Mouse (Mus musculus) spleen, adult 2 months (tissue): ENCODE measurements around the gene Ulk4. TPM values are rescaled to one million over a fixed set of nuclear protein-coding genes. Genes with fewer than 3 reads are reported as not detected.

Experiments used
- DNase-seq, 2 experiments: peaks; one replicate each; pipeline versions ENCODE4 v3.0.0 to v3.0.0-alpha.2; 2012 to 2021; ENCODE audit warnings: low spot score in 2 of 2, low read depth in 1 of 2
- H3K27ac ChIP-seq: fragments of 200-500 bp; 2 replicates; pipeline ENCODE4 v1.5.1; 2012; ENCODE audit warnings: low read length, inconsistent platforms; ENCODE audit not compliant: insufficient read depth
- H3K27me3 ChIP-seq: fragments of 200-500 bp; 2 replicates; pipeline ENCODE4 v1.6.1; 2012; ENCODE audit warnings: mild to moderate bottlenecking, moderate library complexity, low read length, inconsistent platforms; ENCODE audit not compliant: control insufficient read depth, insufficient read depth
- H3K36me3 ChIP-seq: fragments of 200-500 bp; 2 replicates; pipeline ENCODE4 v1.6.1; 2012; ENCODE audit warnings: mild to moderate bottlenecking, low read length, inconsistent platforms; ENCODE audit not compliant: control insufficient read depth, insufficient read depth
- H3K4me1 ChIP-seq: fragments of 200-500 bp; 2 replicates; pipeline ENCODE4 v1.6.1; 2011; ENCODE audit warnings: inconsistent platforms; ENCODE audit not compliant: control insufficient read depth, insufficient read depth, insufficient read length
- H3K4me3 ChIP-seq: fragments of 200-500 bp; 2 replicates; pipeline ENCODE4 v1.5.1; 2011; ENCODE audit warnings: mild to moderate bottlenecking, inconsistent platforms; ENCODE audit not compliant: insufficient read depth, insufficient read length; ENCODE audit errors: extremely low read depth
- CTCF ChIP-seq: fragments of 200-500 bp; IDR thresholded peaks from 2 replicates; pipeline ENCODE4 v1.5.1; 2011; ENCODE audit warnings: mild to moderate bottlenecking, inconsistent platforms; ENCODE audit not compliant: insufficient read depth, insufficient read length, insufficient replicate concordance; ENCODE audit errors: extremely low read depth
- POLR2A ChIP-seq: fragments of 200-500 bp; IDR thresholded peaks from 2 replicates; pipeline ENCODE4 v1.6.1; 2011; ENCODE audit warnings: low read depth, low read length, inconsistent platforms
- WGBS: fragments of 180-500 bp; shearing (Covaris S2); methylation state at CpG from one replicate; pipeline ENCODE4 v1.1.7; 2018; 5-methylcytosine and 5-hydroxymethylcytosine counted together
- polyA plus RNA-seq: library from polyadenylated mRNA; depleted of rRNA; stranded (reverse); fragments of >200 nt; gene quantifications from 2 replicates; pipeline ENCODE4 v1.2.3, GENCODE M21; 2012

Gene Ulk4
- polyA plus RNA-seq, 1 experiment: 0.39 TPM

GRCm38 (mm10) chr9:121092568-121092967 is 184.4 kb downstream of the Ulk4 start:
- Histone ChIP-seq H3K27ac (no peak overlapping the region), H3K4me3 (no peak overlapping the region), H3K27me3 (no peaks in the 10 kb centered on the region), H3K4me1 (no peaks in the 10 kb centered on the region), H3K36me3 (no peaks in the 10 kb centered on the region)
- TF ChIP-seq POLR2A: no peak
- TF ChIP-seq CTCF: no peak
- DNase-seq: no peak
- 67% methylated on average over 5 of the region's 5 CpGs for WGBS

DNA sequence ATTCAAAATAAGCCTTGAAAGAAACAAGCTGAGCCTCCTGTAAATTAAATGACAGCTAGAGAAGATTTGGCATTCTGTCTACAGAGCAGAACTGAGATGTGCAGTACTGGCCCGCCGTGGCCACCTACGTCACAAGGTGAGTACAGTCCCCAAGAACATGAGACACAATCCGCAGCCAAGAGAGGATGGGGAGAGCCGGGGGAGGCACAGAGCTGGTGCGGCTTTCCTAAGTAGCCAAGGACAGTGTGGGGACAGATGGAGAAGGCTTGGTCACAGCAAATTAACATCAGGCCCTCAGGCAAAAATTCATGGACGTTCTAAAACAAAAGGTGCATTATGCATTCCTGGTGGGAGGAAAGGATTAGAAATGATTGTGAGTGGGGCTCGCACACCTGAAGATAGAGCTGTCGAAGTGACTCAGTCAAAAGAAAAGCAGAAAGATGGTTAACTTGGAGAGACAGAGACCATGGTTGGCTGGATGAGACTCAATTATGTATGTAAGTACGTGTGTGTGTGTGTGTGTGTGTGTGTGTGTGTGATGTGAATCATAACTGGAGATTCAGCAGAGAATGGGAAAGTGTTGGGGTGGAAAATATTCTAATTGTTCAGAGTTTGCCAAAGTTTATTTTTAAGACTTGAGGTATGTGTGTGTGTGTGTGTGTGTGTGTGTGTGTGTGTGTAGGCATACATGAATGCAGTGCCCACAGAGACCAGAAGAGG is 185.8 kb downstream of the Ulk4 start:
- no peak overlapping the region for H3K27ac ChIP-seq
- no peak for TF ChIP-seq CTCF
- no peak for TF ChIP-seq POLR2A
- no peaks in the 10 kb centered on the region for H3K36me3 ChIP-seq
- H3K27me3 ChIP-seq: no peaks in the 10 kb centered on the region
- H3K4me1 ChIP-seq: no peaks in the 10 kb centered on the region
- DNase-seq: no peak
- no peak overlapping the region for H3K4me3 ChIP-seq
- 92% methylated on average over 10 of the region's 10 CpGs for WGBS

- Histone ChIP-seq H3K27ac (no peak overlapping the region), H3K4me3 (no peak overlapping the region), H3K4me1 (no peaks in the 10 kb centered on the region), H3K36me3 (no peaks in the 10 kb centered on the region), H3K27me3 (no peaks in the 10 kb centered on the region)
- WGBS: 82% methylated on average over 8 of the region's 8 CpGs
- DNase-seq: no peak
- TF ChIP-seq CTCF (no peak), POLR2A (no peak)
These were observed 189.3 kb downstream of the Ulk4 start for GRCm38 (mm10) chr9:121087661-121088060.

GRCm38 (mm10) chr9:121084191-121084590 is 192.8 kb downstream of the Ulk4 start:
- Histone ChIP-seq H3K27me3 (no peaks in the 10 kb centered on the region), H3K36me3 (no peaks in the 10 kb centered on the region), H3K4me3 (no peak overlapping the region), H3K4me1 (no peaks in the 10 kb centered on the region), H3K27ac (no peak overlapping the region)
- TF ChIP-seq CTCF (no peak), POLR2A (no peak)
- no peak for DNase-seq
- 93% methylated on average over 4 of the region's 4 CpGs for WGBS

DNA sequence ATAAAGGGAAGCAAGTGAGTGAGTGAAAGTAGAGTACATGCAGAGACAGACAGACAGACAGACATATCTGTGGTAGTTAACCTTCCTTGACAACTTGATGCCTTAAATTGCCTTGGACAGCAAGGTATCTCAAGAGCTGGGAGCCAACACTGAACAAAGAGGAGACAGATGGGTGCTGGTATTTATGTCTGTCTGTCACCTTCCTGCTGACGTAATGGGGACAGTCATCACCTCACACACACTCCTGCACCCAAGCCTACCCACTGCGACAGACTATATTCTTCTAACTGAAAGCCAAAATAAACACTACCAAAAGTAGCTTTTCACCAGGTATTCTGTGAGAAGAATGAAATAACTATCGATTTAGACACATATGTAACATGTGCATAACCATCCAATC is 196.2 kb downstream of the Ulk4 start:
- WGBS: 89% methylated on average over 3 of the region's 3 CpGs
- no peaks in the 10 kb centered on the region for H3K27me3 ChIP-seq
- TF ChIP-seq CTCF (no peak), POLR2A (no peak)
- no peaks in the 10 kb centered on the region for H3K4me1 ChIP-seq
- H3K36me3 ChIP-seq: no peaks in the 10 kb centered on the region
- no peak overlapping the region for H3K27ac ChIP-seq
- H3K4me3 ChIP-seq: no peak overlapping the region
- no peak for DNase-seq

GRCm38 (mm10) chr9:121080413-121080812 is 196.6 kb downstream of the Ulk4 start:
- no peak for TF ChIP-seq POLR2A
- no peak for TF ChIP-seq CTCF
- Histone ChIP-seq H3K27me3 (no peaks in the 10 kb centered on the region), H3K4me3 (no peak overlapping the region), H3K4me1 (no peaks in the 10 kb centered on the region), H3K27ac (no peak overlapping the region), H3K36me3 (no peaks in the 10 kb centered on the region)
- 82% methylated on average over 10 of the region's 10 CpGs for WGBS
- no peak for DNase-seq

DNA sequence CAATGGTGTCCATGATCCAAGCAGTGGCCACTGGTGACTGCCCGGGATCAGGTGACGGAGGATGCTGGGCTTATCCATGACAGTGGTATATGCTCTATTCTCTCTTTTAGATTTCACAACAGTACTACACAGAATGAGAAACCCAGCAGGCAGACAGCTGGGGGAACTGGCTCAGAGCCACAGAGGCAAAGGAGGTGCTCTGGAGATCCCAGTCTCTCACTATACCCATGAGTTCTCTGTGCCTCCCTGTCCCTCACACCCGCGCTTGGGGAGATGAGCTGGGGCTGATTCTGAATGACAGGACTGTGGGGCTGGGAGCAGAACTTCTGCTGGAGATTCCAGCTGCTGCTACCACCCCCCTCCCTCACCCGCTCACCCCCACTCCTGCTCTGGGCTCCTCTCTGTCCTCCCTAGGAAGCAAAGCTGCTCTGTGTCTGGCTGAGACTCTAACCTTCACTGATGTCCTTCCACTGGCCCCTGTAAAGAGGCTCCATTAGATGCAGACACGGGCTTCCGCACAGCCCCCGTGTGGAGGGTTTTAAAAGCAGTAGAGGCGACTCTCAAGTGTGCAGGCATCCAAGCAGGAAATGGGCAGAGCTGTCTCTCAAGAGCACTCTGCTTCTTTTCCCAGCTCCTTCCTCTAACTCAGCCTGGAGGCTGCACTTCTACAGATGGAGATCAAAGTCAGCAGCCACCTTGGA is 197.5 kb downstream of the Ulk4 start:
- DNase-seq: no peak

More for the DNA sequence above, 197.5 kb downstream of the Ulk4 start:
- no peak for TF ChIP-seq POLR2A
- no peak for TF ChIP-seq CTCF
- no peaks in the 10 kb centered on the region for H3K27me3 ChIP-seq
- no peaks in the 10 kb centered on the region for H3K4me1 ChIP-seq
- WGBS: 48% methylated on average over 9 of the region's 9 CpGs
- no peaks in the 10 kb centered on the region for H3K36me3 ChIP-seq
- no peak overlapping the region for H3K4me3 ChIP-seq
- no peak overlapping the region for H3K27ac ChIP-seq
